Mouse (Mus musculus) stomach, postnatal 0 days (tissue): ENCODE measurements around the gene Gm20532.

Source experiments
- CTCF ChIP-seq: IDR thresholded peaks from 2 replicates; pipeline ENCODE4 v1.5.1; 2016; ENCODE audit warnings: antibody characterized with exemption, low read depth, mild to moderate bottlenecking, moderate library complexity
- EP300 ChIP-seq: optimal IDR thresholded peaks from 2 replicates; pipeline ENCODE3; 2016; ENCODE audit warnings: antibody characterized with exemption

DNA sequence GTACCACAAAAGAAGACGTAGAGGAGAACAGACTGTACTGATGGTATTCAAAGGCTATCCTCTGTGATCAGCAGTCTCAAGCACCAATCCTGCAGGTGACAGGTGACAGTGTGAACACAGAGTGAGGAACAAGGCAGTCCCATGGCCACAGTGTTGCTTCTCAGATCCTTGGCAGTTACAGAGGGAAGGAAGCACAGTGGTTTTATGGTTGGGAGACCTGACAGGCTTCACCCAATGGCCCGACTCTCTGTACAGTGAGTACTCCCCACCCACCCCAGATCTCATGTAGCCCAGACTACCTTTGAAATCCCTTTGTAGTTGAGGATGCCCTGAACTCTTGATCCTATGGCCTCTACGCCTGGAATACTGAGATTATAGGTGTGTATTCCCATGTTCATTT lies 39.0 kb downstream of the Gm20532 start:
- TF ChIP-seq CTCF (no peak), EP300 (no peak)
